ENCODE assay signal across 27 mouse cellular contexts in the genomic region with DNA sequence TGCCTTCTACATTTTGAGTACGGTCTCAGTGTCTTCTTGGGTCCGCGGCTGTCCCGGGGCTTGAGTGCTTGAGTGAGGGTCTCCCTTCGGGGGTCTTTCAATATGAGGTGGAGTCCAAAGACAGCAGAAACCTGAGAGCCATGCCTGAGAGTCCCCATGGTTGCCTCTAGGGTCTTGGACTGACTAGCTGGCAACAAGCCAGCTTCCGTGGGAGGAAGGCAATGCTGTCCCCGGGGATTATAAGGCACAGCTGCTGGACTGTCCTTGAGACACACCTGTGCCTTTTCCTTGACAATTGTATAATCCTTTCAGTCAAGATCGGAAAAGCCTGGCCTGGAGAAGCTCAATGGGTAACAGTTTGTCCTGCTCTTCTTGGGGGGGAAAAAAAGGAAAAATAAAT.
"Had no signal": no experiment of that assay in that cellular context is flagged by ENCODE, and none has a peak within 500 bp of the region (broad histone marks: within the 10 kb centered on the region; RNA-seq: fewer than 3 reads in every experiment).

No protein-coding gene starts in this region.

- H3K9ac ChIP-seq: heart, embryonic 13.5 days; heart, embryonic 15.5 days; hindbrain, embryonic 12.5 days; hindbrain, embryonic 14.5 days; intestine, embryonic 15.5 days; kidney, embryonic 15.5 days; limb, embryonic 12.5 days; liver, embryonic 13.5 days; liver, embryonic 15.5 days had no signal

- H3K4me3 ChIP-seq: gastrocnemius, adult 2 months; heart, embryonic 13.5 days; heart, embryonic 15.5 days; hindbrain, embryonic 10.5 days; hindbrain, embryonic 12.5 days; intestine, embryonic 15.5 days; kidney, embryonic 15.5 days; layer of hippocampus, adult 2 months; limb, embryonic 10.5 days; limb, embryonic 12.5 days; liver, embryonic 13.5 days; liver, embryonic 15.5 days had no signal

- H3K4me1 ChIP-seq: hindbrain, embryonic 10.5 days; hindbrain, embryonic 12.5 days; intestine, embryonic 15.5 days; kidney, embryonic 15.5 days; limb, embryonic 10.5 days; limb, embryonic 12.5 days; liver, embryonic 13.5 days; liver, embryonic 15.5 days had no signal

- H3K27ac ChIP-seq: gastrocnemius, adult 2 months; heart, embryonic 13.5 days; heart, embryonic 15.5 days; hindbrain, embryonic 10.5 days; hindbrain, embryonic 12.5 days; hindbrain, embryonic 14.5 days; intestine, embryonic 15.5 days; kidney, embryonic 15.5 days; kidney, postnatal 0 days; layer of hippocampus, adult 2 months; limb, embryonic 10.5 days; limb, embryonic 12.5 days; liver, embryonic 13.5 days; liver, embryonic 15.5 days had no signal

- ATAC-seq: hindbrain, embryonic 16.5 days; inflammation-experienced regulatory T-cells, adult 6 months; intestine, embryonic 15.5 days; intestine, postnatal 0 days had no signal

- H3K36me3 ChIP-seq: heart, embryonic 13.5 days; heart, embryonic 15.5 days; hindbrain, embryonic 10.5 days; hindbrain, embryonic 12.5 days; intestine, embryonic 15.5 days; kidney, embryonic 15.5 days; limb, embryonic 10.5 days; limb, embryonic 12.5 days; liver, embryonic 13.5 days; liver, embryonic 15.5 days had no signal

- H3K9me3 ChIP-seq: heart, embryonic 15.5 days; hindbrain, embryonic 12.5 days; intestine, embryonic 15.5 days; limb, embryonic 10.5 days; limb, embryonic 12.5 days; liver, embryonic 15.5 days had no signal

- DNase-seq: gastrocnemius, adult 2 months; gastrocnemius, postnatal 10 days; gastrocnemius, postnatal 25 days; heart, postnatal 10 days; heart, postnatal 36 days; kidney, adult 18-20 months; kidney, adult 9 months; kidney, postnatal 14 days; liver; liver, embryonic 13.5 days had no signal

- H3K4me2 ChIP-seq: heart, embryonic 11.5 days; heart, embryonic 13.5 days; heart, embryonic 15.5 days; hindbrain, embryonic 12.5 days; hindbrain, embryonic 14.5 days; intestine, embryonic 15.5 days; kidney, embryonic 15.5 days; limb, embryonic 12.5 days; liver, embryonic 11.5 days; liver, embryonic 13.5 days; liver, embryonic 15.5 days had no signal

- H3K27me3 ChIP-seq: heart, embryonic 13.5 days; heart, embryonic 15.5 days; hindbrain, embryonic 12.5 days; intestine, embryonic 15.5 days; kidney, embryonic 15.5 days; limb, embryonic 12.5 days; liver, embryonic 13.5 days; liver, embryonic 15.5 days had no signal
